Mouse (Mus musculus): ENCODE data around the gene Chek2. TPM values are rescaled to one million over a fixed set of nuclear protein-coding genes. Genes with fewer than 3 reads are reported as not detected.

Gene Chek2
- total and polyA plus RNA-seq, 3 experiments, result 22.2 to 24.1 TPM; not detected in 1

- Histone ChIP-seq H3K4me3 (ENCODE audit: control insufficient read depth in 1 of 2, insufficient read depth in 1 of 2, low read depth in 2 of 2, low read length in 2 of 2) (no peak overlapping the region), H3K4me1 (ENCODE audit: control insufficient read depth in 1 of 2, insufficient read depth in 2 of 2, low read length in 2 of 2) (no peaks in the 10 kb centered on the region; a peak in 1 of 4 replicates), H3K36me3 (ENCODE audit: control insufficient read depth in 1 of 2, insufficient read depth in 2 of 2, low read length in 2 of 2) (no peaks in the 10 kb centered on the region), H3K79me2 (ENCODE audit: control insufficient read depth, insufficient read depth, low read length, poor library complexity) (no peaks in the 10 kb centered on the region), H3K27ac (ENCODE audit: control insufficient read depth, low read depth, low read length) (no peak overlapping the region), H3K27me3 (ENCODE audit: control insufficient read depth in 1 of 2, insufficient read depth in 2 of 2, low read length in 2 of 2) (no peaks in the 10 kb centered on the region), H3K9me3 (replicated peaks; ENCODE audit: insufficient read depth, low read length) (no peaks in the 10 kb centered on the region), H3K9ac (ENCODE audit: control insufficient read depth, low read depth, low read length, poor library complexity, severe bottlenecking) (no peak overlapping the region)
- no peak for TF ChIP-seq ZNF384 (IDR thresholded peaks at IDR 0.05; ENCODE audit: low read depth, low read length)
- no peak for TF ChIP-seq EP300 (IDR thresholded peaks at IDR 0.05; ENCODE audit: low read depth in 1 of 2, low read length in 2 of 2)
- no peak for TF ChIP-seq MXI1 (IDR thresholded peaks at IDR 0.05; ENCODE audit: low read depth, low read length)
- TF ChIP-seq SIN3A (IDR thresholded peaks at IDR 0.05; ENCODE audit: low read length), result no peak
- no peak for TF ChIP-seq MYB (IDR thresholded peaks at IDR 0.05; ENCODE audit: low read depth, low read length)
- TF ChIP-seq NELFE (IDR thresholded peaks at IDR 0.05; ENCODE audit: low read depth, low read length), result no peak
- TF ChIP-seq POLR2AphosphoS5 (IDR thresholded peaks at IDR 0.05; ENCODE audit: borderline replicate concordance, low read depth, low read length), result no peak
- no peak for DNase-seq (ENCODE audit: low read depth, low spot score)
These were observed 76.5 kb downstream of the Chek2 start for GRCm38 (mm10) chr5:110916241-110916640.

- no peak overlapping the region for H3K27ac ChIP-seq (ENCODE audit: control insufficient read depth, low read depth, low read length)
- TF ChIP-seq MYC (IDR thresholded peaks at IDR 0.05; ENCODE audit: low read depth, low read length), result no peak
- no peak for DNase-seq (ENCODE audit: low read depth, low spot score)
These were observed 79.8 kb downstream of the Chek2 start for GRCm38 (mm10) chr5:110919541-110919940.

GRCm38 (mm10) chr5:110923336-110923735 lies 83.6 kb downstream of the Chek2 start:
- H3K79me2 ChIP-seq (ENCODE audit: control insufficient read depth, insufficient read depth, low read length, poor library complexity), result no peaks in the 10 kb centered on the region
- H3K4me1 ChIP-seq (ENCODE audit: control insufficient read depth in 1 of 2, insufficient read depth in 2 of 2, low read length in 2 of 2), result no peaks in the 10 kb centered on the region
- H3K27ac ChIP-seq (ENCODE audit: control insufficient read depth, low read depth, low read length), result no peak overlapping the region

More at GRCm38 (mm10) chr5:110919541-110919940, 79.8 kb downstream of the Chek2 start:
- no peak overlapping the region for H3K4me3 ChIP-seq (ENCODE audit: control insufficient read depth in 1 of 2, insufficient read depth in 1 of 2, low read depth in 2 of 2, low read length in 2 of 2)
- no peaks in the 10 kb centered on the region for H3K9me3 ChIP-seq (replicated peaks; ENCODE audit: insufficient read depth, low read length)
- H3K4me1 ChIP-seq (ENCODE audit: control insufficient read depth in 1 of 2, insufficient read depth in 2 of 2, low read length in 2 of 2), result no peaks in the 10 kb centered on the region
- H3K36me3 ChIP-seq (ENCODE audit: control insufficient read depth in 1 of 2, insufficient read depth in 2 of 2, low read length in 2 of 2), result no peaks in the 10 kb centered on the region
- H3K27me3 ChIP-seq (ENCODE audit: control insufficient read depth in 1 of 2, insufficient read depth in 2 of 2, low read length in 2 of 2), result no peaks in the 10 kb centered on the region
- H3K9ac ChIP-seq (ENCODE audit: control insufficient read depth, low read depth, low read length, poor library complexity, severe bottlenecking), result no peak overlapping the region
- no peaks in the 10 kb centered on the region for H3K79me2 ChIP-seq (ENCODE audit: control insufficient read depth, insufficient read depth, low read length, poor library complexity)

More at GRCm38 (mm10) chr5:110923336-110923735, 83.6 kb downstream of the Chek2 start:
- Histone ChIP-seq H3K4me3 (ENCODE audit: control insufficient read depth in 1 of 2, insufficient read depth in 1 of 2, low read depth in 2 of 2, low read length in 2 of 2) (no peak overlapping the region), H3K9ac (ENCODE audit: control insufficient read depth, low read depth, low read length, poor library complexity, severe bottlenecking) (no peak overlapping the region), H3K27me3 (ENCODE audit: control insufficient read depth in 1 of 2, insufficient read depth in 2 of 2, low read length in 2 of 2) (no peaks in the 10 kb centered on the region), H3K36me3 (ENCODE audit: control insufficient read depth in 1 of 2, insufficient read depth in 2 of 2, low read length in 2 of 2) (no peaks in the 10 kb centered on the region), H3K9me3 (replicated peaks; ENCODE audit: insufficient read depth, low read length) (no peaks in the 10 kb centered on the region)
- no peak for DNase-seq (ENCODE audit: low read depth, low spot score)
- peak in 1 of 3 experiments; percentile 20; a peak in 1 of 6 replicates for TF ChIP-seq CTCF (IDR thresholded peaks at IDR 0.05 in 2 of 3, conservative IDR thresholded peaks at IDR 0.05 in 1 of 3; ENCODE audit: control insufficient read depth in 1 of 3, insufficient read depth in 1 of 3, low read depth in 2 of 3, low read length in 3 of 3, poor library complexity in 1 of 3, severe bottlenecking in 1 of 3)
- peak; percentile 25 for TF ChIP-seq RAD21 (IDR thresholded peaks at IDR 0.05; ENCODE audit: low read depth, low read length)
- TF ChIP-seq ZKSCAN1 (IDR thresholded peaks at IDR 0.05; ENCODE audit: low read depth, low read length), result no peak
- TF ChIP-seq SIN3A (IDR thresholded peaks at IDR 0.05; ENCODE audit: low read length), result no peak

Other genes with a start within 250 kb of the Chek2 start
- 67.2 and 72.8 TPM in 2 replicates for gene Noc4l, start 186.6 kb upstream of the Chek2 start, total RNA-seq (2012; rRNA removed)
- gene Noc4l, start 186.6 kb upstream of the Chek2 start, polyA plus RNA-seq (2012; ENCODE audit: insufficient read depth in 1 of 2, insufficient read length in 2 of 2, low read depth in 1 of 2, low replicate concordance in 2 of 2, missing spikeins in 1 of 2), result 100 to 1,000 TPM in 1 of 2 experiments, not detected in 1; 181 TPM
- 11.6 and 16.3 TPM in 2 replicates for gene Ddx51, start 186.5 kb upstream of the Chek2 start, total RNA-seq (2012; rRNA removed)
- 100 to 1,000 TPM in 1 of 2 experiments, 10 to 100 TPM in 1; 52.9 to 285 TPM for gene Ddx51, start 186.5 kb upstream of the Chek2 start, polyA plus RNA-seq (2012; ENCODE audit: insufficient read depth in 1 of 2, insufficient read length in 2 of 2, low read depth in 1 of 2, low replicate concordance in 2 of 2, missing spikeins in 1 of 2)
- 21.5 and 27.1 TPM in 2 replicates for gene Ep400, start 69.3 kb upstream of the Chek2 start, total RNA-seq (2012; rRNA removed)
- 10 to 100 TPM; 27.2 to 96.8 TPM for gene Ep400, start 69.3 kb upstream of the Chek2 start, polyA plus RNA-seq (2012; ENCODE audit: insufficient read depth in 1 of 2, insufficient read length in 2 of 2, low read depth in 1 of 2, low replicate concordance in 2 of 2, missing spikeins in 1 of 2)
- gene Pus1, start 59.3 kb upstream of the Chek2 start, total RNA-seq (2012; rRNA removed), result 97.6 and 107 TPM in 2 replicates
- gene Pus1, start 59.3 kb upstream of the Chek2 start, polyA plus RNA-seq (2012; ENCODE audit: insufficient read depth in 1 of 2, insufficient read length in 2 of 2, low read depth in 1 of 2, low replicate concordance in 2 of 2, missing spikeins in 1 of 2), result 100 to 1,000 TPM; 117 to 248 TPM
- 4.9 and 5.2 TPM in 2 replicates for gene Ulk1, start 29.9 kb upstream of the Chek2 start, total RNA-seq (2012; rRNA removed)
- 10 to 100 TPM in 1 of 2 experiments, not detected in 1; 23.0 TPM for gene Ulk1, start 29.9 kb upstream of the Chek2 start, polyA plus RNA-seq (2012; ENCODE audit: insufficient read depth in 1 of 2, insufficient read length in 2 of 2, low read depth in 1 of 2, low replicate concordance in 2 of 2, missing spikeins in 1 of 2)
- gene Hscb, start 202 bp upstream of the Chek2 start, total RNA-seq (2012; rRNA removed), result 20.1 and 29.4 TPM in 2 replicates
- gene Hscb, start 202 bp upstream of the Chek2 start, polyA plus RNA-seq (2012; ENCODE audit: insufficient read depth in 1 of 2, insufficient read length in 2 of 2, low read depth in 1 of 2, low replicate concordance in 2 of 2, missing spikeins in 1 of 2), result 10 to 100 TPM in 1 of 2 experiments, not detected in 1; 29.0 TPM
- 1.1 and 1.2 TPM in 2 replicates for gene Ttc28, start 39.8 kb downstream of the Chek2 start, total RNA-seq (2012; rRNA removed)
- 1 to 10 TPM in 1 of 2 experiments, not detected in 1; 1.8 TPM for gene Ttc28, start 39.8 kb downstream of the Chek2 start, polyA plus RNA-seq (2012; ENCODE audit: insufficient read depth in 1 of 2, insufficient read length in 2 of 2, low read depth in 1 of 2, low replicate concordance in 2 of 2, missing spikeins in 1 of 2)